Mouse (Mus musculus) megakaryocyte, embryonic 14.5 days (primary cell): Measurements from ENCODE around the gene Ap2b1. TPM values are rescaled to one million over a fixed set of nuclear protein-coding genes. Genes with fewer than 3 reads are reported as not detected.
A peak's percentile ranks its signal among the peaks of the same experiment; 100 is the strongest.

Experiments used
- H3K27me3 ChIP-seq: replicated peaks from 2 replicates; pipeline ENCODE3; 2012; ENCODE audit warnings: inconsistent platforms
- H3K36me3 ChIP-seq: replicated peaks from 2 replicates; pipeline ENCODE3; 2012; ENCODE audit warnings: low read length, inconsistent platforms, mixed read lengths
- H3K4me1 ChIP-seq: 2 replicates; pipeline ENCODE4 v1.6.1; 2012; ENCODE audit warnings: inconsistent platforms
- H3K4me3 ChIP-seq: replicated peaks from 2 replicates; pipeline ENCODE3; 2012; ENCODE audit warnings: moderate library complexity, mild to moderate bottlenecking, inconsistent platforms
- H3K9me3 ChIP-seq: 2 replicates; pipeline ENCODE4 v1.6.1; 2012; ENCODE audit warnings: inconsistent platforms
- FLI1 ChIP-seq: IDR thresholded peaks from 2 replicates; pipeline ENCODE4 v1.6.1; 2012; ENCODE audit warnings: low read length, inconsistent platforms, mixed read lengths
- GATA1 ChIP-seq: IDR thresholded peaks from 3 replicates; pipeline ENCODE4 v1.6.1; 2012; ENCODE audit warnings: mixed read lengths, low read length, inconsistent platforms, borderline replicate concordance
- polyA plus RNA-seq: library from polyadenylated mRNA; stranded (reverse); fragments of >175 nt; gene quantifications from 2 replicates; pipeline ENCODE4 v1.2.3, GENCODE M21; 2012; ENCODE audit warnings: low replicate concordance; ENCODE audit not compliant: insufficient read depth

Ap2b1 gene
- polyA plus RNA-seq, 1 experiment = 13.6 TPM

- peaks cover 73% of the 10 kb centered on the region for H3K27me3 ChIP-seq
- H3K4me3 ChIP-seq = peak overlapping the region; percentile 96
- H3K9me3 ChIP-seq = peaks cover 9% of the 10 kb centered on the region
- no peaks in the 10 kb centered on the region for H3K36me3 ChIP-seq
- TF ChIP-seq FLI1 = no peak
- no peak for TF ChIP-seq GATA1
- H3K4me1 ChIP-seq = peaks cover 53% of the 10 kb centered on the region
Measured at GRCm38 (mm10) chr11:83440081-83441064, 141.5 kb downstream of the Ap2b1 start.

GRCm38 (mm10) chr11:83441235-83441634 is 142.4 kb downstream of the Ap2b1 start:
- peak overlapping the region; percentile 96 for H3K4me3 ChIP-seq
- peaks cover 72% of the 10 kb centered on the region for H3K27me3 ChIP-seq
- no peak for TF ChIP-seq GATA1
- no peak for TF ChIP-seq FLI1

GRCm38 (mm10) chr11:83442596-83443267 is 143.9 kb downstream of the Ap2b1 start:
- Histone ChIP-seq H3K9me3 (no peaks in the 10 kb centered on the region), H3K4me1 (peaks cover 65% of the 10 kb centered on the region), H3K27me3 (peaks cover 75% of the 10 kb centered on the region), H3K4me3 (peak overlapping the region; percentile 88), H3K36me3 (no peaks in the 10 kb centered on the region)
- TF ChIP-seq GATA1 (no peak), FLI1 (no peak)

More at GRCm38 (mm10) chr11:83441235-83441634, 142.4 kb downstream of the Ap2b1 start:
- Histone ChIP-seq H3K36me3 (no peaks in the 10 kb centered on the region), H3K4me1 (peaks cover 53% of the 10 kb centered on the region), H3K9me3 (peaks cover 9% of the 10 kb centered on the region)

GRCm38 (mm10) chr11:83443824-83444223 is 145.0 kb downstream of the Ap2b1 start:
- Histone ChIP-seq H3K36me3 (no peaks in the 10 kb centered on the region), H3K4me3 (peak overlapping the region; percentile 10), H3K4me1 (peaks cover 73% of the 10 kb centered on the region), H3K27me3 (peaks cover 78% of the 10 kb centered on the region), H3K9me3 (no peaks in the 10 kb centered on the region)
- TF ChIP-seq GATA1 = no peak
- no peak for TF ChIP-seq FLI1

GRCm38 (mm10) chr11:83445001-83445400 is 146.2 kb downstream of the Ap2b1 start:
- no peak for TF ChIP-seq FLI1
- TF ChIP-seq GATA1 = no peak
- peaks cover 86% of the 10 kb centered on the region for H3K27me3 ChIP-seq
- H3K4me1 ChIP-seq = peaks cover 78% of the 10 kb centered on the region
- no peaks in the 10 kb centered on the region for H3K9me3 ChIP-seq
- H3K36me3 ChIP-seq = no peaks in the 10 kb centered on the region
- H3K4me3 ChIP-seq = peak overlapping the region; percentile 62

GRCm38 (mm10) chr11:83447612-83448011 is 148.8 kb downstream of the Ap2b1 start:
- Histone ChIP-seq H3K4me1 (peaks cover 63% of the 10 kb centered on the region), H3K27me3 (peaks cover 88% of the 10 kb centered on the region), H3K36me3 (no peaks in the 10 kb centered on the region), H3K9me3 (no peaks in the 10 kb centered on the region), H3K4me3 (no peak overlapping the region)
- no peak for TF ChIP-seq GATA1
- TF ChIP-seq FLI1 = no peak

- Histone ChIP-seq H3K4me3 (no peak overlapping the region), H3K4me1 (peaks cover 56% of the 10 kb centered on the region), H3K27me3 (peaks cover 86% of the 10 kb centered on the region), H3K36me3 (no peaks in the 10 kb centered on the region), H3K9me3 (no peaks in the 10 kb centered on the region)
- no peak for TF ChIP-seq GATA1
- TF ChIP-seq FLI1 = no peak
Measured at GRCm38 (mm10) chr11:83448021-83448926, 149.4 kb downstream of the Ap2b1 start.

GRCm38 (mm10) chr11:83448927-83449236 is 150.1 kb downstream of the Ap2b1 start:
- Histone ChIP-seq H3K4me3 (no peak overlapping the region), H3K4me1 (peaks cover 51% of the 10 kb centered on the region), H3K9me3 (no peaks in the 10 kb centered on the region), H3K36me3 (no peaks in the 10 kb centered on the region), H3K27me3 (peaks cover 81% of the 10 kb centered on the region)
- TF ChIP-seq FLI1 (no peak), GATA1 (no peak)

GRCm38 (mm10) chr11:83449298-83449697 is 150.5 kb downstream of the Ap2b1 start:
- TF ChIP-seq FLI1 (no peak), GATA1 (no peak)
- no peaks in the 10 kb centered on the region for H3K9me3 ChIP-seq
- H3K36me3 ChIP-seq = no peaks in the 10 kb centered on the region
- peaks cover 77% of the 10 kb centered on the region for H3K27me3 ChIP-seq
- no peak overlapping the region for H3K4me3 ChIP-seq
- H3K4me1 ChIP-seq = peaks cover 51% of the 10 kb centered on the region

- Histone ChIP-seq H3K9me3 (no peaks in the 10 kb centered on the region), H3K4me1 (peaks cover 56% of the 10 kb centered on the region), H3K27me3 (peaks cover 67% of the 10 kb centered on the region), H3K36me3 (no peaks in the 10 kb centered on the region), H3K4me3 (no peak overlapping the region)
- no peak for TF ChIP-seq GATA1
- no peak for TF ChIP-seq FLI1
Measured at GRCm38 (mm10) chr11:83450550-83450949, 151.7 kb downstream of the Ap2b1 start.
